Mouse (Mus musculus): ENCODE measurements around the gene Foxj1. TPM values are rescaled to one million over a fixed set of nuclear protein-coding genes. Genes with fewer than 3 reads are reported as not detected.

The Foxj1 gene
- polyA plus RNA-seq, 1 experiment from 2014 or later: 29.1 TPM

Other genes with a start within 250 kb of the Foxj1 start
- 98.1 and 128 TPM in 2 replicates for gene Wbp2, start 248.4 kb downstream of the Foxj1 start, polyA plus RNA-seq (2016; fragmentation: Nextera tagmentation; extraction: Ambion mirVana)
- 3.1 and 4.3 TPM in 2 replicates for gene Trim47, start 208.2 kb downstream of the Foxj1 start, polyA plus RNA-seq (2016; fragmentation: Nextera tagmentation; extraction: Ambion mirVana)
- gene Trim65, start 204.3 kb downstream of the Foxj1 start, polyA plus RNA-seq (2016; fragmentation: Nextera tagmentation; extraction: Ambion mirVana): 1.8 and 2.0 TPM in 2 replicates
- gene Mrpl38, start 196.5 kb downstream of the Foxj1 start, polyA plus RNA-seq (2016; fragmentation: Nextera tagmentation; extraction: Ambion mirVana): 108 and 114 TPM in 2 replicates
- 59.2 and 62.8 TPM in 2 replicates for gene Fbf1, start 167.2 kb downstream of the Foxj1 start, polyA plus RNA-seq (2016; fragmentation: Nextera tagmentation; extraction: Ambion mirVana)
- gene Ten1, start 136.5 kb downstream of the Foxj1 start, polyA plus RNA-seq (2016; fragmentation: Nextera tagmentation; extraction: Ambion mirVana): 68.5 and 78.9 TPM in 2 replicates
- gene Acox1, start 136.4 kb downstream of the Foxj1 start, polyA plus RNA-seq (2016; fragmentation: Nextera tagmentation; extraction: Ambion mirVana): 21.8 TPM in 2 replicates
- gene Evpl, start 97.3 kb downstream of the Foxj1 start, polyA plus RNA-seq (2016; fragmentation: Nextera tagmentation; extraction: Ambion mirVana): 0.35 and 0.76 TPM in 2 replicates
- gene Srp68, start 61.2 kb downstream of the Foxj1 start, polyA plus RNA-seq (2016; fragmentation: Nextera tagmentation; extraction: Ambion mirVana): 96.2 and 100 TPM in 2 replicates
- gene Galr2, start 54.5 kb downstream of the Foxj1 start, polyA plus RNA-seq (2016; fragmentation: Nextera tagmentation; extraction: Ambion mirVana): 0.11 and 0.33 TPM in 2 replicates
- gene Exoc7, start 28.2 kb downstream of the Foxj1 start, polyA plus RNA-seq (2016; fragmentation: Nextera tagmentation; extraction: Ambion mirVana): 52.2 and 79.2 TPM in 2 replicates
- gene Rnf157, start 77.6 kb upstream of the Foxj1 start, polyA plus RNA-seq (2016; fragmentation: Nextera tagmentation; extraction: Ambion mirVana): 9.5 and 16.9 TPM in 2 replicates
- gene Ubald2, start 98.7 kb upstream of the Foxj1 start, polyA plus RNA-seq (2016; fragmentation: Nextera tagmentation; extraction: Ambion mirVana): 45.8 and 84.5 TPM in 2 replicates
- 0.16 and 0.20 TPM in 2 replicates for gene Qrich2, start 130.8 kb upstream of the Foxj1 start, polyA plus RNA-seq (2016; fragmentation: Nextera tagmentation; extraction: Ambion mirVana)
- 210 and 236 TPM in 2 replicates for gene Prpsap1, start 158.8 kb upstream of the Foxj1 start, polyA plus RNA-seq (2016; fragmentation: Nextera tagmentation; extraction: Ambion mirVana)
- gene Sphk1, start 195.5 kb upstream of the Foxj1 start, polyA plus RNA-seq (2016; fragmentation: Nextera tagmentation; extraction: Ambion mirVana): 8.6 and 11.1 TPM in 2 replicates
- 8.9 and 10.8 TPM in 2 replicates for gene Ube2o, start 246.0 kb upstream of the Foxj1 start, polyA plus RNA-seq (2016; fragmentation: Nextera tagmentation; extraction: Ambion mirVana)